Mouse (Mus musculus) bone marrow macrophage, adult 2 months (primary cell): ENCODE results near the gene Gm7682. TPM values are rescaled to one million over a fixed set of nuclear protein-coding genes. Genes with fewer than 3 reads are reported as not detected.
"Not testable (repeated sequence)": the region's sequence is repeated elsewhere in the genome, so short reads cannot be mapped to it uniquely, and the experiment has no call there.

Experiments used
- H3K27ac ChIP-seq: 2 replicates; pipeline ENCODE4 v1.5.1; 2012; ENCODE audit warnings: low read depth, low read length; ENCODE audit not compliant: insufficient read depth
- H3K4me1 ChIP-seq: 2 replicates; pipeline ENCODE4 v1.6.1; 2012; ENCODE audit warnings: low read length; ENCODE audit not compliant: control insufficient read depth, insufficient read depth
- H3K4me3 ChIP-seq: 2 replicates; pipeline ENCODE4 v1.5.1; 2012; ENCODE audit warnings: mild to moderate bottlenecking, low read length, moderate library complexity; ENCODE audit not compliant: insufficient read depth
- polyA plus RNA-seq: library from polyadenylated mRNA; stranded (reverse); fragments of >200 nt; gene quantifications from 2 replicates; pipeline ENCODE4 v1.2.4, GENCODE M21; 2012; ENCODE audit not compliant: missing spikeins, insufficient read depth, insufficient read length

The Gm7682 gene
- polyA plus RNA-seq: not detected in 2 replicates

GRCm38 (mm10) chr5:94445484-94445883, at the start of gene Gm7682:
Gm7682 (plus strand) TSS chr5:94445784.
- H3K4me1 ChIP-seq: not testable (repeated sequence)

More at GRCm38 (mm10) chr5:94445484-94445883, at the start of gene Gm7682:
- not testable (repeated sequence) for H3K4me3 ChIP-seq, H3K27ac ChIP-seq

Other genes starting within 250 kb of the Gm7682 start
- gene Gm3106, start 227.8 kb upstream of the Gm7682 start, polyA plus RNA-seq: not detected in 2 replicates
- gene A430089I19Rik, start 139.0 kb upstream of the Gm7682 start, polyA plus RNA-seq: not detected in 2 replicates
- gene Gm6502, start 131.3 kb upstream of the Gm7682 start, polyA plus RNA-seq: not detected in 2 replicates
- gene AA792892, start 106.0 kb upstream of the Gm7682 start, polyA plus RNA-seq: not detected in 2 replicates
- not detected in 2 replicates for gene Gm3139, start 80.5 kb downstream of the Gm7682 start, polyA plus RNA-seq
- not detected in 2 replicates for gene Gm3147, start 170.6 kb downstream of the Gm7682 start, polyA plus RNA-seq
- not detected in 2 replicates for gene Gm6509, start 178.2 kb downstream of the Gm7682 start, polyA plus RNA-seq
- not detected in 2 replicates for gene Gm6205, start 202.6 kb downstream of the Gm7682 start, polyA plus RNA-seq